Mouse (Mus musculus) hematopoietic stem cell, adult 5-6 weeks (primary cell): Measurements from ENCODE around the gene Pa2g4. TPM values are rescaled to one million over a fixed set of nuclear protein-coding genes. Genes with fewer than 3 reads are reported as not detected.
"Not testable (repeated sequence)": the region's sequence is repeated elsewhere in the genome, so short reads cannot be mapped to it uniquely, and the experiment has no call there.

Source experiments
- ATAC-seq, 2 experiments: fragments of 125-278 bp in 1 of 2; replicated peaks in 1 of 2; 2 replicates each; pipeline ENCODE4 v1.8.0; 2016 to 2017; ENCODE audit warnings: inconsistent platforms in 2 of 2, mild to moderate bottlenecking in 2 of 2, moderate number of reproducible peaks in 2 of 2, low read depth in 1 of 2, moderate TSS enrichment in 1 of 2; ENCODE audit not compliant: low FRiP score in 2 of 2, poor library complexity in 2 of 2, severe bottlenecking in 2 of 2, insufficient read depth in 1 of 2, low TSS enrichment in 1 of 2
- total RNA-seq: library from RNA; stranded (forward); fragments of 172-1452, 232-1000 nt; gene quantifications from 2 replicates; pipeline ENCODE4 v1.2.3, GENCODE M21; 2017

The Pa2g4 gene
- total RNA-seq, result 225 and 337 TPM in 2 replicates

- peak; percentile 92 to 93 for ATAC-seq
Observed at GRCm38 (mm10) chr10:128565788-128566531, at the start of gene Pa2g4. Gene Pa2g4 (minus strand): TSS chr10:128565987.

- ATAC-seq, result no peak
Observed at GRCm38 (mm10) chr10:128614934-128615333, 49.1 kb upstream of the Pa2g4 start.

GRCm38 (mm10) chr10:128613820-128614219 is 48.0 kb upstream of the Pa2g4 start:
- ATAC-seq, result not testable (repeated sequence)

GRCm38 (mm10) chr10:128613154-128613440 is 47.3 kb upstream of the Pa2g4 start:
- ATAC-seq, result no peak

GRCm38 (mm10) chr10:128612433-128613153 is 46.8 kb upstream of the Pa2g4 start:
- peak; percentile 89 to 98 for ATAC-seq

- no peak for ATAC-seq
Observed at GRCm38 (mm10) chr10:128606483-128606882, 40.7 kb upstream of the Pa2g4 start.

GRCm38 (mm10) chr10:128602470-128603128 is 36.8 kb upstream of the Pa2g4 start:
- ATAC-seq, result no peak

- ATAC-seq, result no peak
Observed at GRCm38 (mm10) chr10:128601499-128601898, 35.7 kb upstream of the Pa2g4 start.

- no peak for ATAC-seq
Observed at GRCm38 (mm10) chr10:128598476-128598875, 32.7 kb upstream of the Pa2g4 start.

- no peak for ATAC-seq
Observed at GRCm38 (mm10) chr10:128592797-128593196, 27.0 kb upstream of the Pa2g4 start.

- no peak for ATAC-seq
Observed at GRCm38 (mm10) chr10:128591436-128591835, 25.6 kb upstream of the Pa2g4 start.

- peak in 1 of 2 experiments; percentile 58; a peak in 1 of 4 replicates for ATAC-seq
Observed at GRCm38 (mm10) chr10:128590193-128590690, 24.5 kb upstream of the Pa2g4 start.

GRCm38 (mm10) chr10:128589464-128590192 is 23.8 kb upstream of the Pa2g4 start, which contains the start of gene Erbb3:
Gene Erbb3 (minus strand): TSS chr10:128589652.
- peak; percentile 36 to 48; a peak in 3 of 4 replicates for ATAC-seq

GRCm38 (mm10) chr10:128588775-128589463 is 23.1 kb upstream of the Pa2g4 start:
- ATAC-seq, result no peak

- no peak for ATAC-seq
Observed at GRCm38 (mm10) chr10:128588136-128588535, 22.3 kb upstream of the Pa2g4 start.

- ATAC-seq, result no peak
Observed at GRCm38 (mm10) chr10:128587697-128588096, 21.9 kb upstream of the Pa2g4 start.

- ATAC-seq, result no peak
Observed at GRCm38 (mm10) chr10:128587120-128587519, 21.3 kb upstream of the Pa2g4 start.
